Comparison of ENCODE assay signal across 8 mouse cellular contexts in the genomic region with DNA sequence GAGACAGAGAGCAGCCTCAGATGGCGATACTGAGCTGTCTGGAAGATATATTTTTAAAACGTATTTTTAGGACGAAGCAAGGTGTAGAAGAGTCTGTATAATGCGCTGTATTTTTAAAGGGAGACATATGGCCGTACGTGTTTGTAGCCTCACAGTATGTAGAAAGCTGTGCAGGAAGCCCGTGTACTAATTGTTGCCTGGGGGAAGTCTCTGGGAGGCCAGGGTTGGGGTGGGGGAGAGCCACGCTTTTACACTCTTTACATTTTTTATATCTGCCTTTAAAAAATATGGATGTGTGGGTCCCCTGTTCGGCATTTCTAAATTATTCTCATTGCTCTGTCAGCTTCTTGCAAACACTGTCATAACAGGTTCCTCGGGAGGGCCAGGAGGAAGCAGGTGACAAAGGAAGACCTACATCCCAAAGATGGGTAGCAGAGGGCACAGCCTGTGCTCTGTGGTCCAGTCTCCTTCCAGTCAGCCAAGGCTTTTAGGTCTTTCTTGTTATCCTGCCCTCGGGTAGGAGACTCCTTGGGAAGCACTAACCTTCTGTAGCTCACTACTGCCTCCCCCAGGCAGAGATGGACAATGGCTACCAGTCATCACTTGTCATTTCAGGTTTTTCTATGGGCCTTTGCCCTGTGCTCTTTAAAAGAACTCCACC.
DNase-seq lines count a peak whose midpoint lies in the region; ATAC-seq and TF ChIP-seq lines count a peak whose summit lies in the region.

No protein-coding gene starts in this region.

- DNase-seq in cerebellum, postnatal 10 days, result peak; percentile 71 to 81
- DNase-seq in cerebellum, adult 8-10 months, result no peak
- peak; percentile 39 to 59 for DNase-seq in layer of hippocampus, adult 2 months (ENCODE audit: low spot score in 2 of 2)
- DNase-seq in layer of hippocampus, adult 8-10 months (ENCODE audit: low spot score in 2 of 2), result no peak
- peak; percentile 51 for DNase-seq in embryo, embryonic 9.5 days (ENCODE audit: extremely low spot score)
- peak; percentile 47 to 90 for DNase-seq in left cerebral cortex, postnatal 25 days (ENCODE audit: low spot score in 2 of 2)
- DNase-seq in retina, embryonic 14.5 days (ENCODE audit: low spot score), result peak; percentile 81

- no peak for ATAC-seq in megakaryocyte-erythroid progenitor cell, adult 5-6 weeks (replicated peaks; ENCODE audit: low FRiP score, low TSS enrichment, poor library complexity, severe bottlenecking)

- H3K27ac ChIP-seq in layer of hippocampus, adult 2 months, result no peak overlapping the region

- intact Hi-C loops in left cerebral cortex, postnatal 25 days (cut with DNase I), result loop anchor here (1.0 to 10.0 kb wide), 5 partner anchors 86 to 1540 kb away; no protein-coding TSS in a partner anchor

- TF ChIP-seq CTCF in layer of hippocampus, adult 2 months (conservative IDR thresholded peaks at IDR 0.05), result peak; percentile 84

- H3K4me3 ChIP-seq in layer of hippocampus, adult 2 months, result no peak overlapping the region

Comparison
In these comparisons a context has a peak if more than half of its experiments do, and no peak if none do; other contexts are left out.
1. DNase-seq: peak in cerebellum, postnatal 10 days (2 of 2), layer of hippocampus, adult 2 months (2 of 2), embryo, embryonic 9.5 days (single experiment), left cerebral cortex, postnatal 25 days (2 of 2) and retina, embryonic 14.5 days (single experiment); none in cerebellum, adult 8-10 months (single experiment) and layer of hippocampus, adult 8-10 months (0 of 2).